Mouse (Mus musculus) MEL (cell line): Measurements from ENCODE around the gene Mthfs.
"Not testable (repeated sequence)": the region's sequence is repeated elsewhere in the genome, so short reads cannot be mapped to it uniquely, and the experiment has no call there.

Experiments
- BHLHE40 ChIP-seq: IDR thresholded peaks from 2 replicates; pipeline ENCODE4 v1.6.1; 2012; ENCODE audit warnings: low read depth, mild to moderate bottlenecking, inconsistent platforms, low read length, improper control_type of control experiment, borderline replicate concordance
- CHD2 ChIP-seq: IDR thresholded peaks from 2 replicates; pipeline ENCODE4 v1.6.1; 2011; ENCODE audit warnings: low read length, improper control_type of control experiment
- CTCF ChIP-seq, 3 experiments: IDR thresholded peaks in 2 of 3; conservative IDR thresholded peaks in 1 of 3; 2 replicates each; pipeline ENCODE4 v1.5.1; 2011 to 2012; ENCODE audit warnings: low read length in 3 of 3, low read depth in 2 of 3, mild to moderate bottlenecking in 2 of 3, improper control_type of control experiment in 1 of 3, inconsistent platforms in 1 of 3, mixed read lengths in 1 of 3, moderate library complexity in 1 of 3; ENCODE audit not compliant: control insufficient read depth in 1 of 3, insufficient read depth in 1 of 3, poor library complexity in 1 of 3, severe bottlenecking in 1 of 3
- GATA1 ChIP-seq: IDR thresholded peaks from 2 replicates; pipeline ENCODE4 v1.6.1; 2011; ENCODE audit warnings: low read depth, low read length, improper control_type of control experiment
- NELFE ChIP-seq: IDR thresholded peaks from 2 replicates; pipeline ENCODE4 v1.6.1; 2011; ENCODE audit warnings: low read depth, low read length, improper control_type of control experiment
- POLR2A ChIP-seq, 2 experiments: IDR thresholded peaks; 2 replicates each; pipeline ENCODE4 v1.6.1; 2011 to 2012; ENCODE audit warnings: low read length in 2 of 2, mild to moderate bottlenecking in 2 of 2, control low read depth in 1 of 2, improper control_type of control experiment in 1 of 2, low read depth in 1 of 2, moderate library complexity in 1 of 2; ENCODE audit not compliant: control insufficient read depth in 1 of 2, insufficient read depth in 1 of 2, poor library complexity in 1 of 2
- POLR2AphosphoS2 ChIP-seq: IDR thresholded peaks from 2 replicates; pipeline ENCODE4 v1.6.1; 2011; ENCODE audit warnings: low read length, improper control_type of control experiment
- RCOR1 ChIP-seq: IDR thresholded peaks from 2 replicates; pipeline ENCODE4 v1.6.1; 2012; ENCODE audit warnings: low read depth, mild to moderate bottlenecking, inconsistent platforms, low read length, improper control_type of control experiment

DNA sequence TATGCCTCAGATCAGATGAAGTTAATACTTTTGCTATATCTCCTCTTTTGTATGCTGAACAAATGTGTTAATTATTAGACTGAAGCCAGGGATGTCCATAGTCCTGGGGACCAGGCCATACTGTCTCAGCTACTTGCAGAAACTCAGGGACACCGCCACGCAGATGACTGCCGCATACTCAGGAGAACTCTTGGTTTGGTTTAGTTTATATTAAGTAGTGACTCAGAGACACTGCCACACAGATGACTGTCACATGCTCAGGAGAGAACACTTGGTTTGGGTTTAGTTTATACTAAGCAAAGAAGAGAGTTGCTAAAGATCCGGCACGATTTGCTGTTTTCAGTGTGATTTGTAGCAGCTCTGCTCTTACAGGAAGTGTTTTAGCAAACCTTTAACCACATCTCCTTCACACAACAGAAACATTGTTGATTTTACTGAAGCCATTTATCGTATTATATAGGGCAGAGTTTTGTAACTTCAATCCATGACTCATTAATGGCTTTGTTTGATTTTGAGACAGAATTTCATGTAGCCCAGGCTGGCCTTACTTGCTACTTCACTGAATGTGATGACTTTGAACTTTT is 10.3 kb downstream of the Mthfs start:
- TF ChIP-seq CTCF (IDR thresholded peaks at IDR 0.05 in 2 of 3, conservative IDR thresholded peaks at IDR 0.05 in 1 of 3; ENCODE audit: control insufficient read depth in 1 of 3, insufficient read depth in 1 of 3, low read depth in 2 of 3, low read length in 3 of 3, poor library complexity in 1 of 3, severe bottlenecking in 1 of 3); BHLHE40; CHD2; RCOR1; GATA1; NELFE; POLR2AphosphoS2; POLR2A (IDR thresholded peaks at IDR 0.05; ENCODE audit: control insufficient read depth in 1 of 2, insufficient read depth in 1 of 2, low read depth in 1 of 2, low read length in 2 of 2, poor library complexity in 1 of 2): not testable (repeated sequence)
